ENCODE assay signal across 9 mouse cellular contexts in genomic region chr11:79519878-79520291, GRCm38 (mm10). TPM values are rescaled to one million over a fixed set of nuclear protein-coding genes. Genes with fewer than 3 reads are reported as not detected.
DNase-seq lines count a peak whose midpoint lies in the region; ATAC-seq and TF ChIP-seq lines count a peak whose summit lies in the region.
"Had no signal": no experiment of that assay in that cellular context is flagged by ENCODE, and none has a peak within 500 bp of the region (broad histone marks: within the 10 kb centered on the region; RNA-seq: fewer than 3 reads in every experiment).

No protein-coding gene starts in this region.

- DNase-seq in left cerebral cortex, adult 2 months (ENCODE audit: extremely low spot score in 1 of 2, low spot score in 2 of 2): no peak
- DNase-seq in left cerebral cortex, adult 18-20 months (ENCODE audit: low spot score in 2 of 2): no peak
- DNase-seq in A20 (ENCODE audit: low read depth, low spot score) (peak; percentile 87), MEL-GATA-1-ER (ENCODE audit: extremely low read depth, low read depth) (peak; percentile 96)
- DNase-seq in lung, postnatal 36 days: peak; percentile 73
- DNase-seq: gastrocnemius, postnatal 14 days; kidney, adult 18-20 months had no signal

- no peak overlapping the region for H3K4me2 ChIP-seq in intestine, embryonic 16.5 days (ENCODE audit: low read depth, low read length)
- no peak overlapping the region for H3K4me2 ChIP-seq in hindbrain, embryonic 12.5 days (replicated peaks)

- no peaks in the 10 kb centered on the region for H3K36me3 ChIP-seq in intestine, embryonic 16.5 days (ENCODE audit: control insufficient read depth, insufficient read depth, low read length)
- no peaks in the 10 kb centered on the region for H3K36me3 ChIP-seq in hindbrain, embryonic 12.5 days

- ATAC-seq in intestine, embryonic 16.5 days: no peak
- ATAC-seq in hindbrain, embryonic 12.5 days (ENCODE audit: low FRiP score): no peak

- no peaks in the 10 kb centered on the region; the same call in 1 of the 2 replicates for H3K4me1 ChIP-seq in intestine, embryonic 16.5 days (ENCODE audit: control insufficient read depth, insufficient read depth, low read length)
- H3K4me1 ChIP-seq in hindbrain, embryonic 12.5 days: no peaks in the 10 kb centered on the region

- 80% methylated on average over 1 of the region's 1 CpGs for WGBS in intestine, embryonic 16.5 days
- WGBS in hindbrain, embryonic 12.5 days: 85% methylated on average over 1 of the region's 1 CpGs

- no peak overlapping the region for H3K9ac ChIP-seq in intestine, embryonic 16.5 days (ENCODE audit: low read depth, low read length)
- no peak overlapping the region for H3K9ac ChIP-seq in hindbrain, embryonic 12.5 days

- peak overlapping the region; percentile 50 for H3K27ac ChIP-seq in left cerebral cortex, adult 2 months
- no peak overlapping the region for H3K27ac ChIP-seq in intestine, embryonic 16.5 days (ENCODE audit: low read length)
- no peak overlapping the region for H3K27ac ChIP-seq in hindbrain, embryonic 12.5 days

- intact Hi-C loops in left cerebral cortex, adult 2 months (cut with DNase I): no loop called here

- TF ChIP-seq CTCF in left cerebral cortex, adult 2 months (IDR thresholded peaks at IDR 0.05): no peak

- no peaks in the 10 kb centered on the region for H3K27me3 ChIP-seq in intestine, embryonic 16.5 days (replicated peaks; ENCODE audit: control insufficient read depth, insufficient read depth, low read length)
- H3K27me3 ChIP-seq in hindbrain, embryonic 12.5 days: no peaks in the 10 kb centered on the region

- H3K4me3 ChIP-seq in left cerebral cortex, adult 2 months: no peak overlapping the region
- H3K4me3 ChIP-seq in intestine, embryonic 16.5 days (ENCODE audit: low read length): no peak overlapping the region
- H3K4me3 ChIP-seq in hindbrain, embryonic 12.5 days: no peak overlapping the region

- H3K9me3 ChIP-seq in intestine, embryonic 16.5 days (ENCODE audit: control insufficient read depth, low read length): no peaks in the 10 kb centered on the region
- no peaks in the 10 kb centered on the region for H3K9me3 ChIP-seq in hindbrain, embryonic 12.5 days (replicated peaks)

RNA-seq across cellular contexts. Expression of gene Evi2b, which starts 3.7 kb away (rescaled TPM):
- under 1 TPM; 0.30 to 0.91 TPM for total RNA-seq in left cerebral cortex, adult 2 months (2021)
- total RNA-seq in left cerebral cortex, adult 18-20 months (2021): under 1 TPM; 0.59 to 0.74 TPM
- 1.0 and 1.1 TPM in 2 replicates for polyA plus RNA-seq in intestine, embryonic 16.5 days (2015; fragmentation: Nextera tagmentation; extraction: Ambion mirVana)
- polyA plus RNA-seq in hindbrain, embryonic 12.5 days (2016; fragmentation: Nextera tagmentation; extraction: Ambion mirVana): 0.18 and 0.63 TPM in 2 replicates

RNA-seq across cellular contexts. Expression of gene Evi2, which starts 10.5 kb away (rescaled TPM):
- total RNA-seq in left cerebral cortex, adult 2 months (2021): not detected
- total RNA-seq in left cerebral cortex, adult 18-20 months (2021): not detected
- polyA plus RNA-seq in intestine, embryonic 16.5 days (2015; fragmentation: Nextera tagmentation; extraction: Ambion mirVana): 0.50 TPM in 2 replicates
- 1.2 TPM in 2 replicates for polyA plus RNA-seq in hindbrain, embryonic 12.5 days (2016; fragmentation: Nextera tagmentation; extraction: Ambion mirVana)

RNA-seq across cellular contexts. Expression of gene Evi2a, which starts 10.5 kb away (rescaled TPM):
- total RNA-seq in left cerebral cortex, adult 2 months (2021): 10 to 100 TPM; 11.6 TPM
- 10 to 100 TPM; 14.1 to 20.0 TPM for total RNA-seq in left cerebral cortex, adult 18-20 months (2021)
- 2.9 and 3.4 TPM in 2 replicates for polyA plus RNA-seq in intestine, embryonic 16.5 days (2015; fragmentation: Nextera tagmentation; extraction: Ambion mirVana)
- 3.1 and 4.6 TPM in 2 replicates for polyA plus RNA-seq in hindbrain, embryonic 12.5 days (2016; fragmentation: Nextera tagmentation; extraction: Ambion mirVana)

RNA-seq across cellular contexts. Expression of gene Omg, which starts 16.0 kb away (rescaled TPM):
- 100 to 1,000 TPM in 1 of 2 experiments, 10 to 100 TPM in 1; 95.1 to 116 TPM for total RNA-seq in left cerebral cortex, adult 2 months (2021)
- total RNA-seq in left cerebral cortex, adult 18-20 months (2021): 100 to 1,000 TPM in 1 of 2 experiments, 10 to 100 TPM in 1; 96.8 to 101 TPM
- polyA plus RNA-seq in intestine, embryonic 16.5 days (2015; fragmentation: Nextera tagmentation; extraction: Ambion mirVana): 0.37 and 0.53 TPM in 2 replicates
- 1.1 and 1.4 TPM in 2 replicates for polyA plus RNA-seq in hindbrain, embryonic 12.5 days (2016; fragmentation: Nextera tagmentation; extraction: Ambion mirVana)
- total RNA-seq: gastrocnemius, postnatal 14 days had no signal

Comparison
In these comparisons a context has a peak if more than half of its experiments do, and no peak if none do; other contexts are left out.
1. DNase-seq: peak in A20 (single experiment), MEL-GATA-1-ER (single experiment) and lung, postnatal 36 days (single experiment); none in left cerebral cortex, adult 2 months (0 of 2) and left cerebral cortex, adult 18-20 months (0 of 2).